27 mouse cellular contexts compared by ENCODE assay signal in the genomic region with DNA sequence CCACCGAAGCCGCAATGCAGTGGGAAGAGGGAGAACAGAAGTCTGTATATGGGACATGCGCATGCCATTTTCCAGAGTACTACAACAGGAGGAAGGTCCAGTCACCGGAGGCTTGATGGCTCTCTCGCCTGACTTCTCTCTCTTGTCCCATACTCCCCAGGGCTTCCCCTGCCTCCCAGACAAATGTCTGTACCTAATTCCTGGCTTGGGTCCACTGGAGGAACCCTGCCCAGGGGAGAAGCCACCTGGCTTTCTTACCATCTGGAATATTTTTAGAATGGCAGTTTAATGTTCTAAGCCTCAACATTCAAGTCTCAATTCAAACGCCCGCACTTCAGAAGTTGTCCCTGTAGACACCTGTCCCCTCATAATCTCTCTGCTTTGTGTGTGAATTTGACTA.
"Had no signal": no experiment of that assay in that cellular context is flagged by ENCODE, and none has a peak within 500 bp of the region (broad histone marks: within the 10 kb centered on the region; RNA-seq: fewer than 3 reads in every experiment).

No protein-coding gene starts in this region.

- H3K9me3 ChIP-seq: heart, embryonic 10.5 days; heart, embryonic 12.5 days; hindbrain, embryonic 10.5 days; hindbrain, embryonic 12.5 days; intestine, embryonic 15.5 days; limb, embryonic 10.5 days; limb, embryonic 12.5 days; liver, embryonic 13.5 days; liver, embryonic 15.5 days had no signal

- H3K9ac ChIP-seq: heart, embryonic 12.5 days; hindbrain, embryonic 12.5 days; hindbrain, embryonic 14.5 days; intestine, embryonic 15.5 days; limb, embryonic 12.5 days; liver, embryonic 13.5 days; liver, embryonic 15.5 days had no signal

- H3K27ac ChIP-seq: heart, embryonic 10.5 days; hindbrain, embryonic 10.5 days; hindbrain, embryonic 12.5 days; hindbrain, embryonic 14.5 days; intestine, embryonic 15.5 days; layer of hippocampus, adult 2 months; left cerebral cortex, adult 2 months; limb, embryonic 10.5 days; limb, embryonic 12.5 days; liver, embryonic 13.5 days; liver, embryonic 15.5 days had no signal

- H3K4me2 ChIP-seq: heart, embryonic 12.5 days; hindbrain, embryonic 12.5 days; hindbrain, embryonic 14.5 days; intestine, embryonic 15.5 days; limb, embryonic 12.5 days; liver, embryonic 11.5 days; liver, embryonic 13.5 days; liver, embryonic 15.5 days had no signal

- H3K4me3 ChIP-seq: heart, embryonic 10.5 days; heart, embryonic 12.5 days; hindbrain, embryonic 10.5 days; hindbrain, embryonic 12.5 days; intestine, embryonic 15.5 days; layer of hippocampus, adult 2 months; left cerebral cortex, adult 2 months; limb, embryonic 10.5 days; limb, embryonic 12.5 days; liver, embryonic 13.5 days; liver, embryonic 15.5 days had no signal

- H3K36me3 ChIP-seq: heart, embryonic 10.5 days; heart, embryonic 12.5 days; hindbrain, embryonic 10.5 days; hindbrain, embryonic 12.5 days; intestine, embryonic 15.5 days; limb, embryonic 10.5 days; limb, embryonic 12.5 days; liver, embryonic 13.5 days; liver, embryonic 15.5 days had no signal

- H3K4me1 ChIP-seq: liver, embryonic 13.5 days; liver, embryonic 15.5 days had no signal

- ATAC-seq: hindbrain, embryonic 16.5 days; inflammation-experienced regulatory T-cells, adult 6 months; intestine, embryonic 15.5 days; intestine, postnatal 0 days had no signal

- H3K27me3 ChIP-seq: intestine, embryonic 15.5 days had no signal

- DNase-seq: gastrocnemius, postnatal 10 days; gastrocnemius, postnatal 25 days; heart, adult 18-20 months; heart, postnatal 10 days; heart, postnatal 4 days; kidney, adult 18-20 months; kidney, adult 8-10 months; kidney, postnatal 10 days; kidney, postnatal 25 days; kidney, postnatal 4 days; liver; liver, embryonic 13.5 days had no signal
